Mouse (Mus musculus) forebrain, embryonic 14.5 days (tissue): ENCODE data around the gene Ccdc50. TPM values are rescaled to one million over a fixed set of nuclear protein-coding genes. Genes with fewer than 3 reads are reported as not detected.

ENCODE experiments used
- ATAC-seq: fragments of 200-750 bp; cut with Nextera tagmentation; 2 replicates; pipeline ENCODE4 v1.8.0; 2017; ENCODE audit warnings: mild to moderate bottlenecking, moderate library complexity
- DNase-seq: peaks from one replicate; pipeline ENCODE4 v3.0.0-alpha.2; 2015; ENCODE audit warnings: low spot score
- H3K27ac ChIP-seq: fragments of 300-500 bp; sonication (generic); 2 replicates; pipeline ENCODE4 v1.5.1; 2014; ENCODE audit warnings: low read depth, mild to moderate bottlenecking, control low read depth, low read length, moderate library complexity
- H3K27me3 ChIP-seq: fragments of 300-500 bp; sonication (generic); replicated peaks from 2 replicates; pipeline ENCODE4 v1.6.1; 2014; ENCODE audit warnings: low read length, control low read depth, mixed read lengths; ENCODE audit not compliant: control insufficient read depth, insufficient read depth
- H3K36me3 ChIP-seq: fragments of 300-500 bp; sonication (generic); 2 replicates; pipeline ENCODE4 v1.6.1; 2014; ENCODE audit warnings: low read length, control low read depth; ENCODE audit not compliant: control insufficient read depth, insufficient read depth
- H3K4me1 ChIP-seq: fragments of 300-500 bp; sonication (generic); 2 replicates; pipeline ENCODE4 v1.6.1; 2014; ENCODE audit warnings: antibody characterized with exemption, low read length, control low read depth; ENCODE audit not compliant: control insufficient read depth, insufficient read depth
- H3K4me2 ChIP-seq: fragments of 300-500 bp; sonication (generic); 2 replicates; pipeline ENCODE4 v1.6.1; 2014; ENCODE audit warnings: mild to moderate bottlenecking, control low read depth, low read length
- H3K4me3 ChIP-seq: fragments of 300-500 bp; sonication (generic); 2 replicates; pipeline ENCODE4 v1.5.1; 2014; ENCODE audit warnings: low read depth, low read length, control low read depth
- H3K9ac ChIP-seq: fragments of 300-500 bp; sonication (generic); 2 replicates; pipeline ENCODE4 v1.6.1; 2014; ENCODE audit warnings: mild to moderate bottlenecking, low read length, control low read depth, moderate library complexity
- H3K9me3 ChIP-seq: fragments of 300-500 bp; sonication (generic); replicated peaks from 2 replicates; pipeline ENCODE4 v1.6.1; 2016; ENCODE audit warnings: low read length, control low read depth, mixed read lengths; ENCODE audit not compliant: control insufficient read depth
- WGBS: fragments of 180-500 bp; shearing (Covaris S2); extraction: QIAGEN DNeasy Blood & Tissue Kit; methylation state at CpG from one replicate; pipeline ENCODE4 v1.1.7; 2014; 5-methylcytosine and 5-hydroxymethylcytosine counted together
- polyA plus RNA-seq: library from polyadenylated mRNA; unstranded; fragments of >200 nt; fragmentation: Nextera tagmentation; extraction: Ambion mirVana; gene quantifications from 2 replicates; pipeline ENCODE4 v1.2.1, GENCODE M21; 2014

Gene Ccdc50
- polyA plus RNA-seq, 1 experiment from 2014 or later, result 55.1 TPM

DNA sequence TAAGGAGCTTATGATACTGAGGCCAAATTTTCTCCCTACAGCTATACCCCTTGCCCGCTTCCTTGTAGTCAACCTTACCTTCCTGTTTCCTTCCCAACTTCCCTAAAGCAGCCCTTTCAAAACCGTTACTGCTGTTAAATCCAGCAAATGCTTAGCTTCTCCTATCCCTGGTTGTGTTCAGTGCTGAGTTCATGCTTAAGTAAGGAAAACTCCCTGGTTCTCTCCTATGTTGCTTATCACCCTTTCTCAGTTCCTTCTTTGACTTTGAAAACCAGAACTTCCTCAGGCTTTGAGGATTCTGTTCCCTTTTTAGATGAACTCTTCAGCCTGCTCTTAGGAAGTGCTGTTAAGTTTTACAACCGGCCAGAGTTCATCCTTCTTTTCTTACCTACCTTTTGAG lies 14.5 kb upstream of the Ccdc50 start:
- Histone ChIP-seq H3K27ac (no peak overlapping the region), H3K4me1 (no peaks in the 10 kb centered on the region), H3K27me3 (no peaks in the 10 kb centered on the region), H3K9me3 (no peaks in the 10 kb centered on the region), H3K9ac (no peak overlapping the region), H3K4me3 (no peak overlapping the region), H3K4me2 (no peak overlapping the region), H3K36me3 (no peaks in the 10 kb centered on the region)
- DNase-seq (no peak), ATAC-seq (no peak)
- 84% methylated on average over 3 of the region's 3 CpGs for WGBS

DNA sequence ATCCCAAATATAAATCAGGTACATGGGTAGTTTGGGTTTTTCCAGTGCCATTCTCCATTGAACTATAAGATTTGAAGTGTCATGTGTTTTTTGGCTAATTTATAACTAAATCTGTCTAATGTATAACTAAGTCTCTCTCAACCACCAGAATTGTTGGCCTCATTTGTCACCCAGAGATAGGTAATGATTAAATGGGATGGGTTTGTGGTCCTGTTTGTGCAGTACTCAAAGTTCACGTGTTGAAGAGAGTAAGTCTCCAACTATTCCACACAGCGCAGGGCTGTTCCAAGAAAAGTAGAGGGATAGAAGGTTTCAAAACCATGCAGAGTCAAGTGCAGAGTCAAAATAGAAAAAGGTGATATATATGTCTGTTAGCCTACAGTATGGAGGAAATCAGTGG lies 13.4 kb upstream of the Ccdc50 start:
- DNase-seq (no peak), ATAC-seq (no peak)
- no peak overlapping the region for H3K27ac ChIP-seq
- H3K9me3 ChIP-seq, result no peaks in the 10 kb centered on the region
- H3K4me1 ChIP-seq, result no peaks in the 10 kb centered on the region
- H3K36me3 ChIP-seq, result no peaks in the 10 kb centered on the region
- H3K27me3 ChIP-seq, result no peaks in the 10 kb centered on the region
- WGBS, result 97% methylated on average over 2 of the region's 2 CpGs
- no peak overlapping the region for H3K9ac ChIP-seq
- no peak overlapping the region for H3K4me2 ChIP-seq
- H3K4me3 ChIP-seq, result no peak overlapping the region

DNA sequence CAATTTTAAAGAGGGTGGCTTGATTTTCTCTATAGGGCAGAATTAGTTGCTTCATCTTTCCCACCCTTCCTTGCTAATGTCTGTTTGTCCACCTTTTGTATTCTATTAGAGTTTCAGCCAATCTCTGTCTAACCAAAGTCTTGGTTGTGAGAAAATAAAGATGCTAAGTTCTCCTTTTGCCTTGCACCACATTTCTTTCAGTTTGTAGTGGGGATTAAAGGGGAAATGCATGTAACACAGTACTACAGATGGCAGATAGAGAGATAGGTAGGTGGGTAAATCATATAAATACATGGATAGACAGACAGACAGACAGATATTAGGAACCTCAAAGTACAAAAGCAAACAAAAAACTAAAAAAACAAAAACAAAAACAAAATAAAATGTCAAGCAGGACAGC lies 12.1 kb upstream of the Ccdc50 start:
- H3K27ac ChIP-seq, result no peak overlapping the region
- ATAC-seq, result no peak
- H3K4me1 ChIP-seq, result no peaks in the 10 kb centered on the region
- no peak overlapping the region for H3K4me3 ChIP-seq
- DNase-seq, result no peak
- no peaks in the 10 kb centered on the region for H3K9me3 ChIP-seq
- H3K36me3 ChIP-seq, result no peaks in the 10 kb centered on the region
- no peaks in the 10 kb centered on the region for H3K27me3 ChIP-seq
- H3K4me2 ChIP-seq, result no peak overlapping the region
- H3K9ac ChIP-seq, result no peak overlapping the region

DNA sequence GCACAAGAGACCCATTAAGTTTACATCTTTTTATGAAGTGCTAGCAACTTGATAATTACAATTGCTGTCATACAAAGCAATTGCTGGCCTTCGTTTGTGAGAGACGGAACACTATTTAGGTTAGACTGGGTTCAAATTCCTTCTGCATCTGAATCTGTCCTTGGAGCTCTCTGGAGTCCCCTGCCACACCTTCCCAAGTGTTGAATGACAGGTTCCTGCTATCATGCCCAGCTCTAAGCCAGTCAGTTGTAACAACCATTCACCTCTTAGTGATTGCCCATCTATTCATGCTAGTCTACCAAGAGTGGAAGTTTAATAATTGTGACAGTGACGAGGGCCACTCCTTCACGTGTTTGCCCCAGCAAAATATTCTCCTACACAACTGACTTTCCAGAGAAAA lies 6.5 kb upstream of the Ccdc50 start:
- Histone ChIP-seq H3K36me3 (no peaks in the 10 kb centered on the region), H3K4me3 (no peak overlapping the region), H3K9ac (no peak overlapping the region), H3K4me1 (no peaks in the 10 kb centered on the region), H3K4me2 (no peak overlapping the region), H3K27ac (no peak overlapping the region), H3K27me3 (no peaks in the 10 kb centered on the region), H3K9me3 (no peaks in the 10 kb centered on the region)
- ATAC-seq (no peak), DNase-seq (no peak)
- 85% methylated on average over 4 of the region's 4 CpGs for WGBS

DNA sequence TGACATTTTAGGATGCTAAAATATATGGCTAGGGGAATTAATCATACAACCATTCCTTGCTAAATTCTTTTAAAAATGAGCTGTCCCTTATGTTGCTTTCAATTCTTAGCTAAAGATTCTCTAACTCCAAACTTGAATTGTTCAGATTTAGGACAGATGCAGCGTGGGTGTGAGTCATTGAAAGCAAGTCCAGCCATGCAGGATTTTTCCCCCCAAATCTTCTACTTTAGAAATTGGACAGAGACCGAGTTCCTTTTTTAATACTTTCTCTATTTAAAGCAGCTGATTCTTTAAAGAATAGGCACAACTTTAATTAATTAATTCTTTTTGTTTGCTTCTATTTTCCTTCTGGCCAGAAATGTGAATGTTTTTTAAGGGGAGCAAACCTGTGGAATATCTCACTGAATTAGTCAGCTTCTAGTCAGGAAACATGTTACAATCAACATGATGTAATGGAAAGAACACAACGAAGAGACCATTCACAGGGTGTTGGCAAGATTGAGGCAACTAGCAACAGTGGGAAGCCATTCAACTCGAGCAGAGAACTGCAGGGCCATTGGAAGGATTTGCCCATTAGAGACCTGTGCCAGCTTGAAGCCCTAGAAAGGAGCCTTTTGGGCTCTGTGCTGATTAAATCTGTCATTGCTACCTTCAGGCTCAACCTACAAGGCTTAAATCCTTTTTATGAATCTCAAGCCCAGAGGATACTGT lies 3.6 kb upstream of the Ccdc50 start:
- ATAC-seq (peak; percentile 64), DNase-seq (peak; percentile 90)
- Histone ChIP-seq H3K9me3 (no peaks in the 10 kb centered on the region), H3K4me1 (peaks cover 1% of the 10 kb centered on the region; the same call in 1 of the 2 replicates), H3K4me2 (no peak overlapping the region), H3K27me3 (no peaks in the 10 kb centered on the region), H3K27ac (no peak overlapping the region), H3K36me3 (no peaks in the 10 kb centered on the region), H3K9ac (no peak overlapping the region), H3K4me3 (no peak overlapping the region)
- WGBS, result 18% methylated on average over 4 of the region's 4 CpGs

DNA sequence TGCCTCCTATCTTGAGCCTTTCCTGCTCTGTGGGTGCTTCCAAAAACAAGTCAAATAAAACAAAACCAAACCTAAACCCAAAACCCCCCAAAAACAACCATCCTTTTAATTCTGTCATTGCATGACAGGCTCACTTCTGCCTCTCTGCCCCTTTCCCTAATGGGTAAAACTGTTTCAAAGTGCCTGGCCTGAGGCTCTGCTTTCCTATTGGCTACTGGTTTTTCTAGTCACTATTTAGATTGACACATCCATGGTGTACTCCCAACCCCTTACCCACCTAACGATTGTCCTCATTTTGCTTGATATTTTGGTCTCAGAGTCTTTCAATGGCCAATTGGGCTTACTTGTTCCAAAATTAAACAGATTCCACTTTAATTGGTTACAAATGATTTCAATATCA lies 3.0 kb upstream of the Ccdc50 start:
- Histone ChIP-seq H3K4me1 (peaks cover 7% of the 10 kb centered on the region), H3K36me3 (no peaks in the 10 kb centered on the region), H3K9ac (no peak overlapping the region), H3K27ac (no peak overlapping the region), H3K4me3 (no peak overlapping the region), H3K4me2 (no peak overlapping the region), H3K9me3 (no peaks in the 10 kb centered on the region), H3K27me3 (no peaks in the 10 kb centered on the region)
- ATAC-seq, result peak; percentile 35
- WGBS, result 38% methylated on average over 1 of the region's 1 CpGs
- no peak for DNase-seq

DNA sequence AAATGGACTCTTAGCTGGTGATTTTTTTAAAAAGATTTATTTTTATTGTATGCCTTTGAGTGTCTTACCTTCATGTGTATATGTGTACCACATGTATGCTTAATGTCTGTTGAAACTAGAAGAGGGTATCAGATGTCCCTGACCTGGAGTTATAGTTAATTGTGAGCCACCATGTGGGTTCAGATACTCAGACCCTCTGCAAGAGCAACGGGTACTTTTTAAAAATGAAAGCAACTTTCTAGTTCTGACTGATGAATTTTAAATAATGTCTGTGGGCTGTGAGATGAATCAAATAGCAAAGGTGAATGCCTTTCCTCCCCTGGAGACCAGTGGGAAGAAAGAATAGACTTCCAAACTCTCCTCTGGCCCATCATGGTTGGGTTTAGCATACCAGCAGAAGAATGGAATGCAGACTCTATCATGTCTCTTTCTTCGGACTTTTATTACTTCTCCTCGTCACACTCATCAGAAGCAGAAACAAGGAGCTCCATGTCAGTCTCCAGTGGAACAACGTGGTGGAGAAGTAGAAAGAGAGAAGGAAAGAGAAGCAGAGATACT lies 1.7 kb upstream of the Ccdc50 start:
- Histone ChIP-seq H3K27ac (no peak overlapping the region), H3K36me3 (no peaks in the 10 kb centered on the region), H3K4me3 (no peak overlapping the region), H3K4me2 (no peak overlapping the region), H3K9ac (no peak overlapping the region), H3K9me3 (no peaks in the 10 kb centered on the region), H3K4me1 (peaks cover 18% of the 10 kb centered on the region), H3K27me3 (no peaks in the 10 kb centered on the region)
- no peak for ATAC-seq
- DNase-seq, result no peak
- 83% methylated on average over 4 of the region's 4 CpGs for WGBS

DNA sequence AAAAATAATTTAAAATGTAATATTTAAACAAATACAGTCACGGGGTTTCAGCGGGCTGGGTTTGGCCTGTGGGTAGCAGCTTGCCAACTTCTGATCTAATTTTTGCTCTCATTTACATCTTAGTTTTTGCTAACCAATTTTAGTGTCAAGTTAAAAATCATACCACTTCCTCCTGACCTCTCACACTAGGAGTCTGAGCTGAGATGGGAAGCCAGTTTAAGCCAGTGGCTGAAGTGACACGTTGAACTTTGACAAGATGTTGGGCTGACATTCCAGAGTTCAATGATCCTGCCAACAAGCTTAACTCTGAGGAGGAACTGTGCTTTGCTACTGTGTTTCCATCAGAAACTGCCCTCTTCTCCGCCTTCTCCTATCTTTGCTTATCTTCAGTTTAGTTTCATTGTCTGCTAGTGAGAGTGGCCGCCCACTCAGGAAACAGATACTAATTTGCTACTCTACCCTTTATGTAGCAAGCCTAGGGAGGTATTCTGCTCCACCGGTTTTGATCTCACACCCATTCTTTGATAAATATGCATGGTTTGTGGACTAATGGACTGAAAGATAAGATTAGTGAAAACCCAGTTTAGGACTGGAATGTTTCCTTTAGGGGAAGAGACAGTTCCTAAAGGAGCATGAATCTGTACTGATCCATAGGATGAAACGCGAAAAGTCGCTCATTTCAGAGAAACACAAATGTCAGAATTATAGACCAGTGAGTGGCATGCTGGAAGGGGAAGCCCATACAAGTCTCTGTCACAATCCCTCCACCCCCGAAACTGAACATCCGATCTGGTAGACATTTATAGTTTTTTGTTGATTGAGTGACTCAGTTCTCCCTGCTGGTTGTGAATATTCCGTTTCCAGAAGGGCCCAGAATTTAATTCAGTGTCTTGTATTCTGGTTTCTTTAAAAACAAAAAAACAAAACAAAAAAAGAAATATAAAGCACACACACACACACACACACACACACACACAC lies 746 bp upstream of the Ccdc50 start:
- H3K27ac ChIP-seq, result no peak overlapping the region
- peak overlapping the region; percentile 53 for H3K4me2 ChIP-seq
- no peaks in the 10 kb centered on the region for H3K27me3 ChIP-seq
- DNase-seq (peak; percentile 23), ATAC-seq (no peak)
- 44% methylated on average over 12 of the region's 12 CpGs for WGBS
- H3K4me3 ChIP-seq, result peak overlapping the region; percentile 87
- H3K36me3 ChIP-seq, result no peaks in the 10 kb centered on the region
- H3K9me3 ChIP-seq, result no peaks in the 10 kb centered on the region
- peak overlapping the region; percentile 88 for H3K9ac ChIP-seq
- peaks cover 18% of the 10 kb centered on the region for H3K4me1 ChIP-seq
